Mouse (Mus musculus): Measurements from ENCODE around the gene Nfic.

Nfic gene

DNA sequence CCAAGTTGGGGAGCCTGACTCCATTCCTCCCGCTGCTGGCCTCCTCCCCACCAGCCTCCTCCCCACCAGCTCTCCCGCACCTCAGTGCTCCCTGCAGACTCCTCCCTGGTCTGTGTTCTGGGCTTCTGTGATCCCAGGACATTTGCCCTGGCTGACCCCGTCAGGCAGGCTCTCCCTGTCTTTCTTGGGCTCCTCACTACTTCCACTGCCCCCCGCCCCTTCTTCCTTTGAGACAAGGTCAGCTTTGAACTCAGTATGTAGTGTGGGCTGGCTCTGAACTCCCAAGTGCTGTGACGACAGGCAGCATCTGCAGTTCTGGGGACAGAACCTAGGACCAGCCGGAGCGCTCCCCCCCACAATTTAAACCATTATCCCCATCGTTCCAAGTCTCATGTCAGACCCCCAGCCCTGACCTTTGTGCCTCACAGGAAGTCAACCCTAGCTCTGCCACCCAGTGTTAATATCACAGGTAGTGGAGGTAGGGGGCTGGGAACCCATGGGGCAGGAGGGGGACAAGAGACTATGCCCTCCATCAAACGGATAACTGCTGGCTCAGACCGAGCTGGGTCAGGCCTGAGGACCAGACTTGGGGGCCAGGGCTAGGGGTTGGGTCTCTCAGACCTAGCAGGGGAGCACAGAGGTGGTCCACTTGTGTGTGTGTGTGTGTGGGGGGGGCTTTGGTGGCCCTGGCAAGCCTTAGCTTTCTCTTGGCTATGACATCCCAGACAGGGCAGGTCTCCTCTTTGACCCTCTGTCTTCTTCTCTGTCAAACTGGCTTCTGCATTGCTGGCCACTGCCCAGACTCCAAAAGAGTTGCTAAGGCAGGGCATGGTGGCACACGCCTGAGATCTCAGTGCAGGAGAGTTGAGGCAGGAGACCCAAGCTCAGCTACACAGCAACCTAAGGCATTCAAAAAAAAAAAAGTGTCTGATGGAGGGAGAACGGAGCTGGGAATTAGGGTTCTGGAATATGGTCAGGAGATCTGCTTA, 37.9 kb downstream of the Nfic start:
- DNase-seq (ENCODE audit: low spot score): no peak

DNA sequence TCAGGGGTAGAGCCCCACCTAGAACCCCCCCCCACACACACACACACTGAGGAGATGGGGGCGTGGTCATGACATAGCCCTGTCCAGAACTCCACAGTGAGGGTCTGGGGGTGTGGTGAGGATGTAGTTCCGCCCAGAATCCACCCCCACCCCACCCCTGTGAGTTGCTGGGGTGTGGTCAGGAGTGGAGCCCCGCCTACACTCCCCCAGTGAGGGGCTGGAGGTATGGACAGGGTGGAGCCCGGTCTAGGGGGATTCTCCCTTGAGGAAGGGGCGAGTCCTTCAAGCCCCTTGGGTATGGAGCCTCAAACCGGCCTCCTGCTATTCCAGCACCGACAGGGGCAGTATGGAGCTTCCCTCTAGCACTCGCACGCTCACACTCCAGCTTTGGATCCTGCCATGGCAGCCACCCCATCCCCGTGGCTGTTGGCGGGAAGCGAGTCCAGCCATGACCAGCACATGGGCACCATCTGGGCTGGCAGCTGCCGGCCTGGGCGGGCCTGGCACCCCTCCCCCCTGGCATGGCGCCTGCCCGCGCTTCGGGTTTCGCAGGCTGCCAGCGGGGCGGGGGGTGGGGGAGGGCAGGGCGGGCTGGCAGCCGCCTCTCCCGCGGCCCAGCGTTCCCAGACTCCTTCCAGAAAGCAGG, 38.7 kb downstream of the Nfic start:
- peak; percentile 71 for DNase-seq (ENCODE audit: low spot score)

DNA sequence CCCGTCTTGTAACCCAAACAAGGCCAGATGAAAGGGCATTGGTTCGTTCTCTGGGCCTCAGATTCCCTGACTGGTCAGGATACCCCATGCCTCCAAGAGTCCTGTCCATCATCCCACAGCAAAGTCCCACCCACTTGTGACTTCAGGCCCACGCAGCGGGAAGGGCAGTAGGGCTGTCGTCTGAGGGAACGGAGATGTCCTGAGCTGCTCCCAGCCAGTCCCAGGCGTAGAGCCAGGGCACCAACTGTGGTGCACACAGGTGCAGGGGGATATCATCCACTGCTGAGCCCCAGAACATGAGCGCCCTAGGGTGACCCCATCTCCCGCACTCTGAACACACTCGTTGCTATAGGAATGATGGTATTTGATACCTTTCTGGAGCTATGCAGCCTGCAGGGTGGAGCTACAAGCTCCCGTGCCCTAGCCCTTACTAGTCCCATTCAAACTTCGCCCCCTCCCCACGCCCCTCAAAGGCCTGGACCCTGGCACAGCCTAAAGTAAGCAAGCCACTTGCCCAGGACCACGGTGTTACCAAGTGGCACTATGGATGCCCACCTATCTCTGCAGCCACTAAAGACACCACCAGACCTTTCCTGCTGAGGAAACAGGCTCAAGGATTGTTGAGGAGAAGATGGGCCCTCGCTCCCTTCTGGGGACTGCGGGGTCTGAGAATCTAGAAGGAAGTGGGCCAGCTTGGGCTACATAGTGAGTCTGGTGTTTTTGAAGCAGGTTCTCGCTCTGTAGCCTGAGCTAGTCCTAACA, 39.7 kb downstream of the Nfic start:
- no peak for DNase-seq (ENCODE audit: low spot score)

DNA sequence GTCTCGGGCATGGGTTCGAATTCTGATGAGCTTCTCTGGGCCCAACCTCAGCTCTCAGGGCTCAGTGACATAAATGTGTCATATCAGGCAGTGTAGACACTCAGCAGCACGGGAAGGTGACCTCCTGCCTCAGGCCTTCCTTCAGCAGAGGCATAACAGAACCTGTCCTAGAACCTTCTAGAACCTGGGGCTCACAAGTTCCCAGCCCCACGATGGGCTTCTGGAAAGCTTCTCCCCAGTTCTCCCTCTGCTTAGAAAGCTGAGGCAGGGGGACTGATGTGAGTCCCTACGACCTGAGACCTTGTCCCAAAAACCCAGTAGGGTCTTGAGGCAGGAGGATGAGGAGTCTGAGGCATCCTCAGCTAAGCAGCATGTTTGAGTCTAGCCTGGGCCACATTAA, 40.3 kb downstream of the Nfic start:
- no peak for DNase-seq (ENCODE audit: low spot score)

DNA sequence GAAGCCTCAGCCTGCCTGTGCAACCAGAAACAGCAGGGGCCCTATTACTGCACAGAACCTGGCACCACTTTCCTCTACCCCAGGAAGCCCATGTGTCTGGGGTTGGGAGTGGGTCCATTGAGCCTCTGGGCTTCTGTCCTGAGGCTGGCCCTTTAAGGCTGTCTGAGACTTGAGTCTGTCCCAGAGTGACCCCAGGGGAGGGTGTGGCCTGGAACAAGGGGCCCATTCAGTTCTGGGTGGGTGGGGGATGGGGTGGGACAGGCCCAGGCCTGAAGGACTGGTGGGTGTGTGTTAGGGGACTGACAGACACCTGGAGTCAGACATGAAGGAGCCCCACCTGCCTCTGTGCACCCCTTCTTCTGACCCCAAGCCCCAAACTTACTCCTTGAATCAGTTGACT, 40.8 kb downstream of the Nfic start:
- no peak for DNase-seq (ENCODE audit: low spot score)

DNA sequence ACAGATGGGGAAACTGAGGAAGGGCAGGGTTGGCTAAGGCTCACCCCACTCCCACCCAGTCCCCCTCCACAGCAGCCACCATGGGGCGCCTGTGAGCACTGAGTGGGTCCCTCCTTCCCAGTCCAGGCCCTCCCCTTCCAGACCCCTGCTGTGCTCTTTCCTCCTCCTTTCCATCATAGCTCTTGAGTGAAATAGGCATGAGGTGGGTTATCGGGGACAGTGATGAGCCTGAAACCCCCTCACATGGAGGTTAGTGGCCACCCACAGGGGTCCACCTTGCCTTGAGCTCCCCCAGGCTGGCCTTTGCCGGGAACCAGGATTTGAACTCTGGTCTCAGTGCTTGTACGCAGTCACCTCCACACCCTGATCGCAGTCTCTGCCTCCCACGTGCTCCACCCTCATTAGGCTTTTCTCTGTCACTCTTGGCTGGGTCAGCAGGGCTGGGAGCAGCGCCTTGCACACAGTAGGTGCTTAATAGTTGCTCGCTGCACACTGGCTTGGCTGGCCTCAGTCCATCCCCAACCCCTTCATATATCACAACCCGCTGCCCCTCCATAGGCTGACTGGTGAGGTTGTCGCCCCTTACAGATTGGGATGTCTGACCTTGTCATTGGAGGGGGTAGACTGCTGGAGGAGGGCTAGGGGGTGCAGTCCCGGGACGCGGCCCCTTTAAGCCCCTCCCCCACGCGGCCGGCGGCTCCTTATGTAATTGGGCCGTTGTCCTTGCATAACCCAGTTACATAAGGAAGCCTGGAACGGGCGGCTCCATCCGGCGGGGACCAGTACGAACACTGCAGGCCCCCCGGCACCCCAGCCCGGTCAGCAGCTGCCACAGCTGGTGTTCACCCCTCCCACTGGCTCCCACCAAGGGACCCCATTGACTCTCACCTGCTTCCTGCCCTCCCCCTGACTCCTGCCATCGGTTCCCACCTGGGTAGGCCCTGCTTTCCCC, 41.8 kb downstream of the Nfic start:
- DNase-seq (ENCODE audit: low spot score): peak; percentile 90

DNA sequence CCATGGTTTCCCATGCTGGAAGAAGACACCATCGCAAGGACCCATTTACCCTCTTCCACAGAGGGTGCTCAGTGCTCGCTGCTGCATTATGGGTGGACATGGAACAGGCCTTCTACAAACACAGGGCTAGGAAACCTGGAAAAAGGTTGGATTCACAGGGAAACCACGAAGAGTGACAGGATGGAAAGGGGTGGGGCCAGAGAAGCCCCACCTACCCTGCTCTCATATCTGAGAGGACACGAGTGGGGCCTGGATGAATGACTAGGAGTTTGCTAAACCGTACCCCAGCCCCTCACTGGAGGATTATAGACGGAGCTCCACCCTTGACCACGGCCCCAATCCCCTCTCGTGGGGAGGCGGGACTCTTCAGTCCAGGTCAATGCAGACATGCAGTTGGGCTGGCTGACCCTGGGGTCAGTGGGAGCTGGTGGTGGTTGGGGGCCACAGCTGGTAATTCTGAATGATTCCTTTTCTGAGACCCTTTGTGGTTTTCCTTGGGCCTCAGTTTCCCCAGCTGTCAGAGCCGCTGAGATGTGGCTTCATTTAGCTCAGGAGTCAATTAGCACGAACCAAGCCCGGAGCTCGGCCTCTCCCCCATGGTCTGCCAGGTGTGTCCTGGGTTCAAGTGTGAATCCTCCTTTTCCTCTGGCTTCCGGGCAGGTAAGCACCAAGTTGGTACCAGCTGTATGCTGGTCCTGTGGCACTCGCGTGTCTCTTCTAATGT, 42.7 kb downstream of the Nfic start:
- DNase-seq (ENCODE audit: low spot score): no peak

DNA sequence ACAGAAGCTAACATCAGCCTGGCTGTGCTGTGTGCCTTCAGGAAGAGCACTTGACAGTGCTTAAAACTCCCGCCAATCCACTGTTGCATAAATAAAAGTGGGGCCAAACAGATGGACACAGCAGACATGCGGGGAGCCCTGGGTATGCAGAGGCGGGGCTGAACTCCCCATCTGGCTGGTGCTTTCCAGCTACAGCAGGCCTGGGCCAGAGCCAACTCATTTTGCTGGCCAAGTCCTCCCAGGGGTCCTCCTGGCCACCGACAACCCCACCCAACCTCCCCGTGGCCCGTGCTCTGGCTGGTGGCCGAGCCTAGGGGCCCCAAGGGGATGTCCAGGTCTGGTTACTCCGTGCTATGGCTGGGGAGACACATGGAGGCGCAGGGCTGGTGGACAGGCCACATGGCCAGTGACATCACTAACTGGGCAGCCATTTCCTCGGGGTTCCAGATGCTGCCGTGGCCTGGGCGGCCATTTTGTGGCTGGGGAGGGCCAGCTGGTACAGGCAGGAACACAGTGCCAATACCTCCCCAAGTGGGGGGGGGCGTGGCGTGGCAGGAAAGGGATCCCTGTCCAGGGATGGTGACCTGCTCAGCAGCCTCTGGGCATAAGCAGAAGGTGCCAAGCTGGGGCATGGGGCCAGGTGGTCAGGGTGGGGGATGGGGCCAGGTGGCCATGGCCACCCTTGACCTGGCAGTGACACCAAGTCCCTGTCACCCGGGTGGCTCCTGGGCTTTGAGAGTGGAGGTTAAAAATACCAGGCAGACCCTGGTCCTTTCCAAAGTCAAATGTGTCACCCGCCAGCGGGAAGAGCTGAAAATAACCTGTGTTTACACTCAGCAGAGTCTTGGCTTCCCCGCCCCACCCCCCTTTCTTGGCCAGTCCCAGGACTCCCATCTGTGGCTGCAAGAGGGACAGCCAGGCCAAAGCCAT, 43.7 kb downstream of the Nfic start:
- peak; percentile 92 for DNase-seq (ENCODE audit: low spot score)

DNA sequence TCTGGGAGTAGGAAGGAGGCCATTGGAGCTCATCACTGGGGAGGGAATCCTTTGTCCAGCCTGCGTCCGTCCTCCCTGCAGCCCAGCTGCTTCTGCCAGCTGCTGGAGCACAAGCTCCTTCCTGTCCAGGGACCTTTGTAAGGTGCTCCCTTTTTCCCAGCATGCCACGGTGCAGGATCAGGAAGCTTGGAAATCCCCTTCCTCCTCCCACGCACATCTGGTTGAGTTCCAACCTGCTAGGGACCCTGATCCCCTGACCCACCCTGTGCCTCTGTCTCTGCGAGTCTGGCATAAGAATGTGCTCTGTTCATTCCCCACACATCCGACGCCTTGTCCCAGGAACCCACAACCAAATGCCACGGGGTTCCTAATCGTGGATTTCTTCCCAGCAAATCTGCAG, 44.5 kb downstream of the Nfic start:
- no peak for DNase-seq (ENCODE audit: low spot score)

DNA sequence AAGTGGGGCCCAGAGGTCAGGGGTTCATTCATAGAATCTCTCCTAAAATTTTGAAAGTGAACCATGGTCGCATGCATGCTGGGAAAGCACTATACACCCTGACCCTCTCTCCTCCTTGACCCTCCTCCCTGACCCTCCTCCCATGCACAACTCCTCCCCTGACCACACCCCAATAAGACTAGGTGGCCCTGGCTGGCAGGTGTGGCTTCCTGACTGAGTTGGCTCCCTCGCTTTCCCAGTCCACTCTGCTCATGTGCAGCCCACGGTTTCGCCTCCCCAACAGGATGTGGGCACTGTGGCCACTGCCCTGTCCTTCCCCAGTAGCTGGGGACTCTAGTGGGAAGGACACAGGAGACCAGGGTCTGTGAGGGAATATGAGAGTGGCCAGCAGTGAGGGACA, 45.1 kb downstream of the Nfic start:
- no peak for DNase-seq (ENCODE audit: low spot score)

DNA sequence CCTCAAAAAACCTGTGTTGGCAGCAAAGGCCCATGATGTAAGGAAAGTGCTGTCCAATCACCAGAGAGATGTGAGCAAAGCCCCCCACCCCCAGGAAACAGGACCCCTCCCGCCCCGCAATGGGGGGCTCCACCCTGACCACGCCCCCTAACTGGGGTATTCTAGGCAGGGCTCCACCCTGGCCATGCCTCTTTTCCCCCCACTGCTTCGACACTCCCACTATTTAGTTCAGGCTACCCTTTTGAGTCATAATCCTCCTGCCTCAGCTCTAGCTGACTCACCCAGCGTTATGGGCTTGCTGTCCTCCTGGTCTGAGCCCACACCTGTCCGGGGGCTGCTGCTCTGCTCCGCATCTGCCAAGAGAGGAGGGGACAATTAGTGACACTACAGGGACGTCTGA, 46.1 kb downstream of the Nfic start:
- DNase-seq (ENCODE audit: low spot score): no peak

DNA sequence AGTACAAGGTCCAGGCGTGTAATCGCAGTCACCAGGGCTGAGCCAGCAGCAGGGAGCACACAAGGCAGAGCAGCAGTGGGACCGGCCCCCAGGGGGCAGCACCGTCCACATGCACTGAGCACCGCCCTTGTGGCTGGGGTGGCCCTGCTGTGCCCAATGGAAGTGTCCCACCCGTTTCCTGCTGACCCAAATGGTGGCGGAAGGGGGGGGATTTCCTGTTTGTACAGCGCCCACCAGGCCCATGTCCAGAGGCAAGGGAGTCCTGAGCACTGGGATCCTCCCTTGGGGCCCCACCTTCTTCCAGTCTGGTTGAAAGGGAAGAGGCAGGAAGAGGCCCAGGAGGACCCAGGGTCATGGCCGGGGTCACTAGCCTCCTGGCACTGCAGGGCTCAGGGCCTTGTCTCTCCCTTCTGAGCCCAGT, 46.6 kb downstream of the Nfic start:
- DNase-seq (ENCODE audit: low spot score): no peak

DNA sequence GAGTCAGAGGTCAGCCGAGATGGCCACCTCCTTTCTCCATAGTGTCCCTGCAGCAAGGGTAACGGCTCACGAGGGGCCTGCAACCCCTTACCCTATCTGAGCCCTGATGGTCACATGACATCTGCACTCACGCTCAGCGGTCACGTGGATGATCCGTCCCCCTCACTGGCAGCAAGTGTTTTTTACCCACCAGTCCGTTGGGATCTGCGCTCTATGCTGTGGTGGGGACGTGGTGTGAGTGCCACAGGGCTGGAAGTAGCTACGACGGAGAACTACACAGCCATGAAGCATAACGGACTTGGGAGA, 47.1 kb downstream of the Nfic start:
- no peak for DNase-seq (ENCODE audit: low spot score)

DNA sequence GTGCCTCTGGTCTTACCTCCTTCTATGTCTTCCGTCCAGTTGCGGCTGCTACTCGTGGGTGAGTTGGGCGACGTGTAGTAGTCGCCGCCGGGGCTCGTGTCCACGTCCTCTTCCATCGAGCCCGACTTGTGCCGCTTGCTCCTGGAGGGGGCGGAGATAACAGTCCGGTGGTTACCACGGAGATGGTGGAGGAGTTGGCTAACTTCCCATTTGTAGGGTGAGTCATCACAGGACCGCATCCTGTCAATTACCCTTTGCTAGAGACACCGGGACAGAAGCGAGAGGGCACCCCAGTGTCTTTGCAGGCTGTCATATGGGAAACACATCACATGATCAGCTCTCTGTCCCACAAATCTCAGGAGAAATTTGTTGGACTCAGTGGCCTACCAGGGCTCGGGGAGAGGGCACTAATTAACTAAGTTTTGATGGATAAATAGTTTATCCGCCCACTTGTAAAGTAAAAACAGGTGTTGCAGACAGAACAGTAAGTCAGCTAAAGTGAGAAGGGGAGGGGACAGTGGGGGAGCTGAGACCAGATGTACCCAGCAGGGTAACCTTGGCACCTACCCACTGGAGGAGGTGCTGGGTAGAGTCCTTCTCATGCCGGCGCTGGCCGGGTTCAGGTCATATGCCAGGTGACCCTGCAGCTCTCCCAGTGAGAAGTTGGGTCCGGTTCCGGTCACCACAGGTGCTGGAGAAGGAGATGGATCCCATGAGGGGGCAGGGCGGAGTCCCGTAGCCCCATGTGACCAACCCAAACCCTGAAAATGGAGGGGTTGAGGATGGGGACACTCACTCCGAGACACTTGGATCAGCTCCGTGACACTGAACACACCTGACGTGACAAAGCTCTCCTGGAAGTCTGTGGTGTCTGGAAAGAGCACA, 47.7 kb downstream of the Nfic start:
- no peak for DNase-seq (ENCODE audit: low spot score)

DNA sequence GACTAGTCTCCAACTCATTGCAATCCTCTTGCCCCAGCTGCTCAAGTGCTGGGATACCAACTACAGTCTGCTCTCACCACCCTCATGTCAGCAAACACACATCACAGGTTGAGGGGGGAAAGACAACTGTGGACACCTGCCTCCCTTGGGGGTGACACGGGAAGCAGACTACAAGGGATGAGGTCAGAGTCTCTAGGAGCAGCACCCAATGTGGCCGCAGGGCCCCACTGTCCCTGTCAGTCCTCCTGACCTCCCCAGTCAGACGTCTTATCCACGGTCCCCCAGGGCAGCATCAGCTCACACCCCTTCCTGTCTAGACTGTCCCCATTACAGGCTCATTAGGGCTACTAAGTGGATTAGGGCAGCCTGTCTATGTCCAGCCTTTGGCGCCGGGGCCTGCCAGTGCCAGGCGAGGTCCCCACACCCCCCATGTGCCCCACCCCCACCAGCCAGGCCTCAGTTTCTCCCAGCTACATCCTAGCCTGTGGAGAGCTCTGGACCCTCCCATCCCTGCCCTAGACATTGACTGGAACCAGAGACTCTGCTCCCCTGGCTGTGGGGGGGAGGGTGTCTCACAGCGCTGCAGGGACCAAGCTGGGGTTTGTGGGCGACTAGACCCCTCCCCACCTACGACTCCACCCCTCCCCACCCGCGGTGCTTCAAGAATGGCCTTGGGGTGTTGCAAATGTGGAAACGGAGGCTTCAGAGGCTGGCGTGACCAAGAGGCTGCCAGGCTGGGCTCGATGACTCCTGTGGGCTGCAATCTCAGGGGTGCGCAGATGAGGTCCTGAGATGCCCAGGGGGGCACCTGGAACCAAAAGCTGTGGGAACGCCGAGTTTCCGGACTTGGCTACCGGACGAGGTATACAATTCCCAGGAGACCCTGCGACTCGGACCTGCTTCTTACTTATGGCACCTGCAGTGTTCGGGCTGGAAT, 48.7 kb downstream of the Nfic start:
- no peak for DNase-seq (ENCODE audit: low spot score)

DNA sequence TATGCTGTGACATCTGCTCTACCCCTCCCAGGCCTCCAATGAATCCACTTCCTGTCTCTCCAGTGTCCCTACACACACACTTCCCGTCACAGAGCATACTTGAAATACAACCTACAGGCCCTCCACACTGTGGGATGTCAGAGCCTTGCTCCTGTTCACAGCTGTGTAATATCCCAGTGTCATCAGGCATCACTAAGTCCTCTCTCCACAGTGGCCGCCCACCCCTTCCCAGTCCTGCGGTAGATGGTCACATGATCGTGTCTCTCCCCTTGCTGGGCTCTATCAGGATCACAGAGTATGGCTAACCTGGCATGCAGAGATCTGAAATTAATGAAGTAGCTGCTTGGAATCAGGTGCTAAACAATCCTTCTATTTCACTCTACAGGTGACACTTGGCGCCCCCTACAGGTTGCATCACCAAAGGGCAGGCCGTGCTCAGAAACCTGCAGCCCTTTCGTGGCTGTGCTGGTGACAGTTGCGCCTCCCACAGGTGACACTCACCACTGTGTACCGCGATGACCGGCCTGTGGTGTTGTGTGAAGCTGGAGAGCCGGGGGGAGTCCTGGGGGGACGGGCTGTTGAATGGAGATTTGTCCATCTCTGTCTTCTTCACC, 49.7 kb downstream of the Nfic start:
- DNase-seq (ENCODE audit: low spot score): no peak

DNA sequence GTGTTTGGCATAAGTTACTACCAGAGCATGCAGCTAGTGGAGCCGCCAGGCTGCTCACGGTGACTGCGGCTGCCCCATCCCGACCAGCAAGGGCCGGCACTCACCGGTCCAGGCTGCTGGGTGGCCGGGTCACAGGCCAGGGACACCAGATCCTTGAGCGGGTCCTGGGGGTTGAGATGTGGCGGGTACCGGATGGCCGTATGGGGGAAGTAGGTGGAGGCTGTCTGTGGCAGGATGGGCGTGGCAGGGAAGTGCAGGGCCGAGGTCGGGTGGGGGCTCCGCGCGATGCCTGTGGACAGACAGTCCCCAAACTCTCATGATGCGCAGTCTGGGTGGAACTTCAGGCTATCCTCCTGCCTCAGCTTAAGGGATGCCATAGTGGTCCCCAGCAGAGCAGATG, 50.7 kb downstream of the Nfic start:
- no peak for DNase-seq (ENCODE audit: low spot score)

Measured in ovary, postnatal 10 days (tissue).